Mouse (Mus musculus) kidney, postnatal 4 days (tissue): ENCODE results near the gene Sptbn2.
"Not testable (repeated sequence)": the region's sequence is repeated elsewhere in the genome, so short reads cannot be mapped to it uniquely, and the experiment has no call there.

Experiments
- DNase-seq, 2 experiments: peaks; one replicate each; pipeline ENCODE4 v3.0.0; 2021; ENCODE audit warnings: mixed read lengths in 2 of 2

Gene Sptbn2

GRCm38 (mm10) chr19:4733052-4733451 lies 22.1 kb downstream of the Sptbn2 start:
- no peak for DNase-seq

- DNase-seq: no peak
Measured at GRCm38 (mm10) chr19:4737866-4738265, 26.9 kb downstream of the Sptbn2 start.

- no peak for DNase-seq
Measured at GRCm38 (mm10) chr19:4739053-4739452, 28.1 kb downstream of the Sptbn2 start.

- DNase-seq: no peak
Measured at GRCm38 (mm10) chr19:4739762-4740161, 28.8 kb downstream of the Sptbn2 start.

GRCm38 (mm10) chr19:4741482-4741881 lies 30.5 kb downstream of the Sptbn2 start:
- no peak for DNase-seq

GRCm38 (mm10) chr19:4742229-4742628 lies 31.3 kb downstream of the Sptbn2 start:
- DNase-seq: no peak

GRCm38 (mm10) chr19:4743524-4743923 lies 32.6 kb downstream of the Sptbn2 start:
- peak; percentile 56 to 68 for DNase-seq

GRCm38 (mm10) chr19:4744026-4744425 lies 33.1 kb downstream of the Sptbn2 start:
- DNase-seq: no peak

GRCm38 (mm10) chr19:4745057-4745456 lies 34.1 kb downstream of the Sptbn2 start:
- peak; percentile 43 for DNase-seq

- no peak for DNase-seq
Measured at GRCm38 (mm10) chr19:4745681-4746080, 34.7 kb downstream of the Sptbn2 start.

GRCm38 (mm10) chr19:4746611-4747010 lies 35.6 kb downstream of the Sptbn2 start:
- no peak for DNase-seq

- no peak for DNase-seq
Measured at GRCm38 (mm10) chr19:4747631-4748312, 36.8 kb downstream of the Sptbn2 start.

- no peak for DNase-seq
Measured at GRCm38 (mm10) chr19:4748493-4748892, 37.5 kb downstream of the Sptbn2 start.

- DNase-seq: no peak
Measured at GRCm38 (mm10) chr19:4749975-4750374, 39.0 kb downstream of the Sptbn2 start.

GRCm38 (mm10) chr19:4755565-4756192 lies 44.7 kb downstream of the Sptbn2 start:
- DNase-seq: peak; percentile 93 to 94

GRCm38 (mm10) chr19:4756193-4756911 lies 45.4 kb downstream of the Sptbn2 start, which contains the start of gene Rbm4b:
Rbm4b (plus strand) TSS chr19:4756497.
- peak; percentile 97 to 99 for DNase-seq

- no peak for DNase-seq
Measured at GRCm38 (mm10) chr19:4756921-4757320, 46.0 kb downstream of the Sptbn2 start.

GRCm38 (mm10) chr19:4760544-4760943 lies 49.6 kb downstream of the Sptbn2 start:
- DNase-seq: not testable (repeated sequence)

- no peak for DNase-seq
Measured at GRCm38 (mm10) chr19:4762876-4763275, 51.9 kb downstream of the Sptbn2 start.

GRCm38 (mm10) chr19:4767507-4768148 lies 56.7 kb downstream of the Sptbn2 start:
- DNase-seq: no peak

- no peak for DNase-seq
Measured at GRCm38 (mm10) chr19:4772785-4773184, 61.8 kb downstream of the Sptbn2 start.

- no peak for DNase-seq
Measured at GRCm38 (mm10) chr19:4782891-4783290, 71.9 kb downstream of the Sptbn2 start.

GRCm38 (mm10) chr19:4785206-4785605 lies 74.2 kb downstream of the Sptbn2 start:
- DNase-seq: no peak
